Mouse (Mus musculus) adipocyte (in vitro differentiated cells): ENCODE measurements around the gene Sco1.

Source experiments
- DNase-seq: peaks from one replicate; pipeline ENCODE4 v3.0.0-alpha.2; 2016; ENCODE audit warnings: low spot score

Sco1 gene

DNA sequence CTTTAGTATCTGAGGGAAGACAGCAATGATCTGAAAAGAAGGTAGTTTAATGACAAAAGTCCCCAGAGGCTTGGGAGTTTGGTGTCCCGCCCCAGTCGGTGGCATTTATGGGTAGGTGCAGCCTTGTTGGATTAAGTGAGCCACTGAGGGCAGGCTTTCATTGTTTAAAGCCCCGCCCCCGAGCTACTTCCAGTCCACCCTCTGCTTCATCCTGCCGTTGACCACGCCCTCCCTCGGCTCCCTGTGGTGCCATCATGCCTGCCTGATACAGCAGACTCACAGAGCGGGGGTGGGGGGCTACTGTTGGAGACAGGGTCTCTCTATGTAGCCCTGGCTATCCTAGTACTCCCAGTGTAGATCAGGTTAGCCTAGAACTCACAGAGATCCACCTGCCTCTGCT is 9.5 kb upstream of the Sco1 start:
- DNase-seq: no peak

- no peak for DNase-seq
Measured at GRCm38 (mm10) chr11:67044959-67045358, 7.5 kb upstream of the Sco1 start.

- DNase-seq: peak; percentile 29
Measured at GRCm38 (mm10) chr11:67047199-67047598, 5.3 kb upstream of the Sco1 start.

DNA sequence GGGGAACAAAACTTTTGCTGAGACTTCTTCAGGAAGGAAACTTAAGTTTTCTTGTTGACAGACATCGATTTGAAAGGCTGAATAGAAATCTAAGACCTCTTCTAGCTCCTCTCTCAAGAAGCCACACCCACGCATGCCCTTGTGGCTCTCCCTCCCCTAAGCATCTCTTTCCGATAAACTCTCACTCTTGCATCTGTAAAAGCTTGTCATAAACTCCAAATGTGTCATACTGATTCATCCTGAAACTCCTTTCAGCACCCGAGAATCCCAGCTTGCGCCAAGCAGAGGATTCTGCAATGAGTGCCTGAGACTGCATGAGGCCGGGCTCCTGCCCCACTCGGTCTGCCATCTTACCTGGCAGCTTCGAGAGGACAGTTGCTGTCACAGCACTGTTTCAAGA is 4.0 kb upstream of the Sco1 start:
- DNase-seq: no peak

GRCm38 (mm10) chr11:67049256-67049655 is 3.2 kb upstream of the Sco1 start:
- no peak for DNase-seq

GRCm38 (mm10) chr11:67051676-67052320 is 672 bp upstream of the Sco1 start:
- DNase-seq: no peak

- no peak for DNase-seq
Measured at GRCm38 (mm10) chr11:67054754-67055365, 2.4 kb downstream of the Sco1 start.

GRCm38 (mm10) chr11:67061311-67061710 is 8.8 kb downstream of the Sco1 start:
- no peak for DNase-seq

- DNase-seq: no peak
Measured at GRCm38 (mm10) chr11:67062726-67063125, 10.3 kb downstream of the Sco1 start.

GRCm38 (mm10) chr11:67067741-67068140 is 15.3 kb downstream of the Sco1 start:
- no peak for DNase-seq

DNA sequence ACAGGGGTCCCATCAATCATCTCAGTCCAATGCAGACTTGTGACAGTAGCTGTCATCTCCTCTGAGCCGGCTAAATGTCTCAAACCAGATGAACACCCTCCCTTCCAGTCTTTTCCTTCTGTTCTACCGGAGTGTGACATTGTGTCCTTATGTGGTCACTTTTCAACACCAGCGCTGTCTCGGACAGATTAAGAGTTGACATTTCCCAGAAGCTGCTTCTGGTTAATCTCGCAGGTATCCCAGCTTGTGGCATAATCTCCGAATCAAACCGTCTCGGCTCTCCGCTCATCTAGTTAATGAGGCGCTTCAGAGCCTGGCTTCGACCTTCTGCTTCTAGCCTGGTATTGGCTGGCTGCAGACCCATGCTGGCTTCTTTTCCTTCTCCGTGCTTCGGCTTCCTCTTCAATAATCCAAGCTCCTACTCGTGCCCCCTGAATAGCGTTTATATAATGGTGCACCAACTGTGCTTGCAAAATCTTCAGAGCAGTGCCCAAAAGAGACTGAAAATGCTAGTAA is 20.2 kb downstream of the Sco1 start:
- DNase-seq: no peak

- DNase-seq: no peak
Measured at GRCm38 (mm10) chr11:67075036-67075435, 22.6 kb downstream of the Sco1 start.

- DNase-seq: no peak
Measured at GRCm38 (mm10) chr11:67076781-67077180, 24.3 kb downstream of the Sco1 start.

- no peak for DNase-seq
Measured at GRCm38 (mm10) chr11:67077435-67077834, 25.0 kb downstream of the Sco1 start.

- DNase-seq: no peak
Measured at GRCm38 (mm10) chr11:67078000-67078399, 25.5 kb downstream of the Sco1 start, which contains the start of gene Myh3. TSS of gene Myh3 (plus strand) at chr11:67078300.

DNA sequence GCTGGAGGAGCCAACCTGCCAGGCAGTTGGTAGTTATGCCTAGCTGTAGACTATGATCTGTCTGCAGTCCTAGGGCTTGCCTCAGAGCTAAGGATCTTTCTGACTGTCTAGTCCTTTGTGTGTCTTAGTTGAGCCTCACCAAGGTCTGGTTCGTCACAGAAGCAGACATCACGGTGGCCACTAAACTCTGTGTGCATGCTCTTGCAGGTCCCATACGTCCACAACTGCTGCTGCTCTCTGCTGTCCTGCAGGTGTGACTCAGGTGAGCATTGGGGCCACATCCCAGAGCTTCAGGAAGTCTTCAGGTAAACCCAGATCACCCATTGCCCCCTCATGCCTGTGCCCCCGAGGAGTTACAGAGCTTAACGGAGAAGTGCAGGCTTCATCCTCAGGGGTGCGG is 26.4 kb downstream of the Sco1 start:
- no peak for DNase-seq

- no peak for DNase-seq
Measured at GRCm38 (mm10) chr11:67079740-67080139, 27.3 kb downstream of the Sco1 start.

GRCm38 (mm10) chr11:67080168-67080567 is 27.7 kb downstream of the Sco1 start:
- peak; percentile 65 for DNase-seq

GRCm38 (mm10) chr11:67081125-67081649 is 28.7 kb downstream of the Sco1 start:
- DNase-seq: peak; percentile 8

DNA sequence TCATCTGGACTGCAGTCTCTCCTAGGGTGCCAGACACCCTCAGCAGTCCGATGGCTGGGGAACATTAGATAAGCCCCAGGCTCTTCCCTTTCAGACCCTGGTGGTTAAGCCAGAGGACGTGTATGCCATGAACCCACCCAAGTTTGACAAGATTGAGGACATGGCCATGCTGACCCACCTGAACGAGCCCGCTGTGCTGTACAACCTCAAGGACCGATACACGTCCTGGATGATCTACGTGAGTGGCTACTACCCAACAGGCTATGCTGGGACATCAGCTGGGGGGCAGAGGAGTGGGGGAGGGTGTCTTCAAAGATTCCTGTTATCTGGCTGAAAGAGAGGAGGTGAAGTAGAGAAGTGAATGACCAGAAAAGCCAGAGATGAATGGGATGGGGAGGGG is 29.7 kb downstream of the Sco1 start:
- DNase-seq: no peak

DNA sequence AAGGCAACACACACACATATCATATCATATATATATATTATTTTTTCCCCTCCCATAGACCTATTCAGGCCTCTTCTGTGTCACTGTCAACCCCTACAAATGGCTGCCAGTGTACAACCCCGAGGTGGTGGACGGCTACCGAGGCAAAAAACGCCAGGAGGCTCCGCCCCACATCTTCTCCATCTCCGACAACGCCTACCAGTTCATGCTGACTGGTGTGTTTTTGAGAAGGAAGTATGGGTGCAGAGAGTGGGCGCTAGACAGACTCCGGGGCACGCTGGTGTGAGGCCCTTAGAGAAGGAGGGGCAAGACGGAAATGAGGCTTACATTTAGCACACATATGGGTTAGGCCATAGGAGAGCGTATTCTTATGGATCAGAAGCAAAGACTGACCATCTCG is 30.3 kb downstream of the Sco1 start:
- DNase-seq: no peak

GRCm38 (mm10) chr11:67083239-67083638 is 30.8 kb downstream of the Sco1 start:
- DNase-seq: no peak

GRCm38 (mm10) chr11:67083712-67084340 is 31.4 kb downstream of the Sco1 start:
- DNase-seq: no peak
